Mouse (Mus musculus) gastrocnemius, postnatal 25 days (tissue): Measurements from ENCODE around the gene Mest. TPM values are rescaled to one million over a fixed set of nuclear protein-coding genes. Genes with fewer than 3 reads are reported as not detected.

Experiments used
- DNase-seq: peaks from one replicate; pipeline ENCODE4 v3.0.0; 2022
- microRNA-seq, 2 experiments: library from miRNA; unstranded; fragments of <30 nt; microRNA quantifications; one replicate each; pipeline ENCODE4 v1.2.0; 2021; ENCODE audit warnings: borderline replicate concordance in 2 of 2
- total RNA-seq, 2 experiments: library from RNA; stranded (reverse); gene quantifications; 1 replicate in 1 of 2; 2 replicates in 1 of 2; pipeline ENCODE4 v1.2.3; 2021

The Mest gene
- total RNA-seq, 2 experiments from 2014 or later: 10.5 to 19.9 TPM

- DNase-seq: no peak
Observed at GRCm38 (mm10) chr6:30738464-30739006, 15.2 kb downstream of the Mest start.

GRCm38 (mm10) chr6:30739177-30739747 is 15.9 kb downstream of the Mest start:
- DNase-seq: no peak

- no peak for DNase-seq
Observed at GRCm38 (mm10) chr6:30744846-30745245, 21.5 kb downstream of the Mest start.

- no peak for DNase-seq
Observed at GRCm38 (mm10) chr6:30745591-30745990, 22.2 kb downstream of the Mest start.

- no peak for DNase-seq
Observed at GRCm38 (mm10) chr6:30747631-30748357, 24.4 kb downstream of the Mest start.

GRCm38 (mm10) chr6:30748358-30748910 is 25.1 kb downstream of the Mest start:
- DNase-seq: no peak

GRCm38 (mm10) chr6:30749042-30749689 is 25.8 kb downstream of the Mest start:
- DNase-seq: no peak

GRCm38 (mm10) chr6:30749892-30750291 is 26.5 kb downstream of the Mest start:
- no peak for DNase-seq

- DNase-seq: no peak
Observed at GRCm38 (mm10) chr6:30750482-30750881, 27.1 kb downstream of the Mest start.

GRCm38 (mm10) chr6:30751209-30751608 is 27.9 kb downstream of the Mest start:
- no peak for DNase-seq

Small RNAs within 50 kb of the gene (microRNA-seq; reads per million reads assigned to microRNA genes)
- 18,291 to 18,440 reads per million in 2 experiments for gene Mir335

Other genes starting within 250 kb of the Mest start
- 1 to 10 TPM; 7.4 to 9.1 TPM for gene Tmem209, start 213.8 kb upstream of the Mest start, total RNA-seq
- gene Ssmem1, start 213.7 kb upstream of the Mest start, total RNA-seq: under 1 TPM in 1 of 2 experiments, not detected in 1; 0.54 TPM
- not detected for gene Cpa2, start 182.0 kb upstream of the Mest start, total RNA-seq
- gene Cpa4, start 155.2 kb upstream of the Mest start, total RNA-seq: not detected
- not detected for gene Cpa5, start 112.5 kb upstream of the Mest start, total RNA-seq
- not detected for gene Cpa1, start 84.3 kb upstream of the Mest start, total RNA-seq
- 1 to 10 TPM; 1.4 to 2.1 TPM for gene Cep41, start 29.8 kb upstream of the Mest start, total RNA-seq
- 10 to 100 TPM; 15.6 to 19.9 TPM for gene Copg2, start 173.2 kb downstream of the Mest start, total RNA-seq
- gene Tsga13, start 192.0 kb downstream of the Mest start, total RNA-seq: not detected
- gene Klf14, start 235.5 kb downstream of the Mest start, total RNA-seq: under 1 TPM; 0.24 to 0.43 TPM